Mouse (Mus musculus) heart, postnatal 4 days (tissue): ENCODE data around the gene Parp3. TPM values are rescaled to one million over a fixed set of nuclear protein-coding genes. Genes with fewer than 3 reads are reported as not detected.
A peak's percentile ranks its signal among the peaks of the same experiment; 100 is the strongest.

ENCODE experiments used
- DNase-seq: peaks from one replicate; pipeline ENCODE4 v3.0.0; 2021
- total RNA-seq, 2 experiments: library from RNA; stranded (reverse); gene quantifications; 2 replicates each; pipeline ENCODE4 v1.2.3; 2021

Gene Parp3
- total RNA-seq, 2 experiments from 2014 or later: 7.5 to 8.3 TPM

DNA sequence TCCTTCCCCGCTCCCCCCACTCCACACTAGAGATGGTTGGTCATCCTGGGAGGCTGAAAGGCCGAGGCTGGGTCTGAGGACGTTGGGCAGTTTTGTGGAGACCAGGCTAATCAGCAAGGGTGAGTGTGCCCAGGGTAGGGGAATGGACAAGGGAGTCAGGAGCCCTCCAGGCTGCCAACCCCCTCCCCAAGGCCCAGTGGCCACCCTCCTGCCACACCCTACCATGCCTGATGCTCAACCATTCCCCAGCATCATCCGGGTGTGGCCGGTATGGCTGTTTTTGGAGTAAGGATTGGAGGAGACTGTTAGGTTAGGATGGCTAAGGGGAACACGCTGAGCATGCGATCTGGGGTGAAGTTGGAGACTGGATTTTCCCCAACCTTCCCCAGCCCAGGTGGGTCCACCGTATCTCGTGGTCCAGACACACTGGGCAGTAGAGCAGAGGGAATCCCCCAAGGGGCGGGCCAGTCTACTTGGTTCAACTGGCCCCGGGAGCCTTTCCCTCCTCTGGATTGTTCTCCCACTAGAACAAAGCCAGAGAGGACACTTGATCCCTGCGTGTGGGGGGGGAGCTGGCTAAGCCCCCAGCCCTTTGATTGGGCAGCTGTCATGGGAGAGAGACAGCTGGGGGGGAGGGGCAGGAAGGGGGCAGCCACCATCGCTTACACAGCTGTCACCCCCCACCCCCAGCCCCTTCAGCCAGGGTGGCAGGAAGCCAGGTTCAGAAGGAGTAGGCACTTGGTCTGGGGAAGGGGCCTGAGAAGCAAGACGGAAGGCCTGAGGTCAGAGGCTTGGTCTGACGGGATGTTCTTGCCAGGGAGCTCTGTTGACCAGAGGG is 20.2 kb downstream of the Parp3 start:
- peak; percentile 40 for DNase-seq

DNA sequence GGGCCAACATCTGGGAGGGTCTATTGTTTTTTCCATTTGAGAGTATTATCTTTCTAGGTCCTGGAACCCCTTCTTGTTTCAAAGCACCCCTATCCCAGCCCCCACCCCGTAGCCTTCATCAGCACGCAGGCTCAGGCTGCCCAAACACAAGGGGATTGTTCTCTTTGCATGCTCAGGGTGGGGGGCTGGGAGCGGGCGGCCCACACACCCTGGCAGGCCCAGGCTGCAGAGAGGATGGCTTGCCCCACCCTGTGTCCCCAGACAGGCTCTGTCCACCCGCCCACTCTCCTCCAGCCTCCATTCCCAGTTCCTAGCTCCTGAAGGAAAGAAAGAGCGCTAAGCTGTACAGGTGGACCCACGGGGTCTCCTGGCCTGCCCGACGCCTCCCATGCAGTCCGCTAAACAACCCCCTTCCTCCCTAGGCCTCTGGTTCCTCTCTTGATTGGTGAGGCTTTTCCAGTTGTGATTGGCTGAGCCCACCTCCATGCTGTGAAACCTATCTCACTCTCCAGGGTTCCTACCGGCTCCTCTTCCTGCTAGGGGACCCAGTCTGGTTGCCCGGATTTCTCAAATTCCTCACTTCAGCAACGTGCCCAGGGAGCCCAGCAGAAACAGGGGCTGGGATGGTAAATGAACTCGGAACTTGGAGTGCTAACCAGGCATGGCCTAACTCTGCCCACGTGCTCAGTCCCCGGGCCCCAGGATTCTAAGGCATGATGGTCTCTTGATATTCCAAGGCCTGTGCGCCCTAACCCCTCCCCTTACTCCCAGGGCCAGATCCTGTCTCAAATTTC is 21.7 kb downstream of the Parp3 start:
- no peak for DNase-seq

GRCm38 (mm10) chr9:106454071-106454761 is 22.5 kb downstream of the Parp3 start:
- peak; percentile 39 for DNase-seq

DNA sequence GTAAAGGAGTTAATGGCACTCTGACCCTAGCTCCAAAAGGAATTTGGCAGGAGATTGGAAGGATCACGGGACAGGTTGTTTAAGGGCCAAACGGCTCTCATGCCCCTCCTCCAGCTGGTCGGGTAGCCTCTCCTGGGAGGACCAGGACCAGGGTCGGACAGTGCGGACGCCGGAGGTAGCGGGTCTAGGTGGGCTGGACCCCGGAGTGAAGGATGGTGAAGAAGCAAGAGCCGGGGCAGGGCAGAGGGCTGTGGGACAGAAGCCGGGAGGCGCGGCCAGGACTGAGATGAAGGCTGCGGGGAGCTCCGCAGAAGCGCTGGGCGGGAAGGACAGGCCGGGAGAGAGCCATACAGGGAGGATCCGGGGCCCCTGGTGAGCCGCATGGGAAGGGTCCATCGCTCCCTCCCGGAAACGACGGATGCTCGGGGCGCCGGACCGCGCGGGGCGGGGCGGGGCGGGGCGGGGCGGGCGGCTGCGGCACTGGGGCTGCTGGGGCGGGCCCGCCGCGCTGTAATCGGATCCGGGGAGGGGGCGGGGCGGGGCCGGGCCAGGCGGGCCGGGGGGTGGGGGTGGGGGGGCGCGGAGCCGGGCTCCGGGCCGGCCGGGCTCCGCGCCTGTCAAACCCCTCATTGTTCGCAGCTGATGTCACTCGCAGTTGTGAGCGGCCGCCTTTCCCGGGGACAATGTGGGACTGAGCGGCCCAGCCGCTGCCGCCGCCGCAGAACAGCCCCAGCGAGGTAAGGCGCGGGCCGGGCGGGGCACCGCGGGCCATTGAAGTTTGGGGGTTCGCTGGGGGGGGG is 23.3 kb downstream of the Parp3 start, which contains the start of gene Pcbp4:
Gene Pcbp4 (plus strand): TSS at position 21 of the 800 bp plus-strand sequence.
- peak; percentile 76 for DNase-seq

- DNase-seq: peak; percentile 67
Observed at GRCm38 (mm10) chr9:106452821-106453220, 23.9 kb downstream of the Parp3 start.

DNA sequence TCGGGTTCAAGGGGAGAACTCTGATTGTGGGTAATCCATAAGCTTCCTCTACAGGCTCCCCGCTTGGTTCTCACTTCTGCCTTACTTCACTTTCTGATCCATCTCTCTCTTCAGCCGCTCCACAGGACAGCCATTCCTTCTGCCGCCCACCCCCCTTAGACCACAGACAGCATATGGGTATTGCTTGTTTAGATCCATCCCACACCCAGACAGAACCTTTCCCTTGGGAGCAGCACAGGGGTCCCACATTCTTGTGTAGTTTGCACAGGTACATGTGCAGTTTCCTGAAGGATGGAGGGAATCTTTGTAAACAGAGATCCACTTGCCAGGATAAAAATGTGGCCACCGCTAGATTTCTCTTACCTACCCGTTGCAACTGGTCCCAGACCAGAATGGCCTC is 24.4 kb downstream of the Parp3 start:
- no peak for DNase-seq

GRCm38 (mm10) chr9:106451899-106452298 is 24.9 kb downstream of the Parp3 start:
- no peak for DNase-seq

DNA sequence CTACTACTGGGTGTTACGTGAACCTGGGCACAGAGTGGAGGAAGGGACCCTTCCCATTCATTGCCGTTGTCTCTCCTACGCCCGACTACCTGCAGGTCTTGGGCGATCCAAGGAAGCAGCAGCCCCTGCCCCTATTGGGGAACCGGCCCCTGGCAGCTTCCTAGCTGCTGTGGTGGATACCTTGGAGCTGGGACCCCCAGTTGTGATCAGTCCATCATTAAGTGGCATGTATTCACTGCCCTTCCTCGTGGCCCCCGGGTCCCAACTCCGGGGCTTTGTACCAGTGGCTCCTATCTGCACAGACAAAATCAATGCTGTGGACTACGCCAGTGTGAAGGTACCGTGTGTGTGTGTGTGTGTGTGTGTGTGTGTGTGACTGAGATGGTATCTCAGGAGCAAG is 25.5 kb downstream of the Parp3 start:
- no peak for DNase-seq

- DNase-seq: peak; percentile 69
Observed at GRCm38 (mm10) chr9:106450661-106451060, 26.1 kb downstream of the Parp3 start.

DNA sequence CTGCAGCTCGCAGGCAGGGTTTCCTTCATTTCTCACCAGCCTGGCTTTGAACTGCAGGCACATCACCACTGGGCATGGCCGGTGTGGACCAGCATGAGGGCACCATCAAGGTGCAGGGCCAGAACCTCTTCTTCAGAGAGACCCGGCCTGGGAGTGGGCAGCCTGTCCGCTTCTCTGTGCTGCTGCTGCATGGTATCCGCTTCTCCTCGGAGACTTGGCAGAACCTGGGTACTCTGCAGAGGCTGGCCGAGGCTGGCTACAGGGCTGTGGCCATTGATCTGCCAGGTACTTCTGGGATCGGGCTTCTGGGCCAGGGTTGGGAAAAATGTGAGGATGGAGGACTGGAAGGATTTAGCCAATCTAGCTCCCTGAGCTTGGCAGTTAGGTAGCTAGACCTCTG is 26.8 kb downstream of the Parp3 start:
- no peak for DNase-seq

- DNase-seq: peak; percentile 81
Observed at GRCm38 (mm10) chr9:106448498-106449031, 28.2 kb downstream of the Parp3 start.

GRCm38 (mm10) chr9:106447951-106448350 is 28.8 kb downstream of the Parp3 start:
- no peak for DNase-seq

- DNase-seq: peak; percentile 93
Observed at GRCm38 (mm10) chr9:106447348-106447747, 29.4 kb downstream of the Parp3 start, which contains the start of the genes Abhd14b and Abhd14a. Gene Abhd14b (plus strand): TSS chr9:106447459. Gene Abhd14a (minus strand): TSS chr9:106447678.

GRCm38 (mm10) chr9:106444836-106445235 is 31.9 kb downstream of the Parp3 start:
- no peak for DNase-seq

- no peak for DNase-seq
Observed at GRCm38 (mm10) chr9:106442680-106443079, 34.1 kb downstream of the Parp3 start.

DNA sequence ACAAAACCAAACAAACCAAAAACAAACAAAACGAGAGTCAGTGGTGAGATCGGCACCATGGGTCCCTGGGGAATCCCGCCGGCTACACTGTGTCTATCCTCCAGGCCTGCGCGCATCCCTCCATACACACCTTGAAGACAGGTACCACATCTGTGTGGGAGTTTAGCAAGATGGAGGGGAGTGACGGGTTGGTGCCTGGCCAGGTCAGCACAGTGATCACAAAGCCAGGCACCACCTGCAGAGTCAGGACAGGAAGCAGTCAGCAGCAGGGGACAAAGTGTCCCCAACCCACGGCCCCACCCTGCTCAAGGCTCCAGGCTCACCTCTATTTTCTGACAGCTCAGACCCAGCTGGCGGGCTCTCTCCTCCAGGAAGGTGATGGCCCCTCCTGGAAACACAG is 40.2 kb downstream of the Parp3 start:
- DNase-seq: no peak

DNA sequence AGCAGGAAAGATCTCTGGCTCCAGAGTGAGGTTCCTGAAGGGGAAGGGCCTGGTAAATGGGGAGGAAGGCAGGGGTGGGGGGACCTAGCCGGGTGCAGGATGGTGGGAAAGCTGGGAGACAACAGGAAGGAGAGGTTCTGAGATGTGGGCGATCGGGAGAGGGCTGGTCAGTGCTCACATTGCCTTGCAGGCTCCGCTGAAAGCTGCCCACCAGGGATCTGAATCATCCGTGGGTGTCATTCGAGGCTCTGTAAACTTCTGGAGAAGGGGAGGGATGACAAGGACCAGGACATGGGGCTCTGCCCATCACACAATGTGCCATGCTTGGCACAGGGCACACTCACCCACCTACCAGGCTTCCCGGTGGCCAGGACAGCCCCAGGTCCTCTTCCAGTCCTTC is 43.4 kb downstream of the Parp3 start:
- DNase-seq: no peak

DNA sequence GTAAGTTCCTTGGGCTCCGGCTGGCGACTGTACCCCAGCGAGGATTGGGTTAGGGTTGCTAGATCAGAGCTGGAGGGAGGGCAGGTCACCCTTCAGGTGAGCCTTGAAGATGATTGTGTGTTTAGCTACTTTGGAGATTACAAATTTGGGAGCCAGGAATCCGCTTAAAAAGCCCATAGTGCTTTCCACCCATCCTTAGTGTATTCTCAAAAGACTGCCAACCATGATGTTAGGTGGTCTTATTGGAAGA is 46.8 kb downstream of the Parp3 start:
- DNase-seq: no peak

DNA sequence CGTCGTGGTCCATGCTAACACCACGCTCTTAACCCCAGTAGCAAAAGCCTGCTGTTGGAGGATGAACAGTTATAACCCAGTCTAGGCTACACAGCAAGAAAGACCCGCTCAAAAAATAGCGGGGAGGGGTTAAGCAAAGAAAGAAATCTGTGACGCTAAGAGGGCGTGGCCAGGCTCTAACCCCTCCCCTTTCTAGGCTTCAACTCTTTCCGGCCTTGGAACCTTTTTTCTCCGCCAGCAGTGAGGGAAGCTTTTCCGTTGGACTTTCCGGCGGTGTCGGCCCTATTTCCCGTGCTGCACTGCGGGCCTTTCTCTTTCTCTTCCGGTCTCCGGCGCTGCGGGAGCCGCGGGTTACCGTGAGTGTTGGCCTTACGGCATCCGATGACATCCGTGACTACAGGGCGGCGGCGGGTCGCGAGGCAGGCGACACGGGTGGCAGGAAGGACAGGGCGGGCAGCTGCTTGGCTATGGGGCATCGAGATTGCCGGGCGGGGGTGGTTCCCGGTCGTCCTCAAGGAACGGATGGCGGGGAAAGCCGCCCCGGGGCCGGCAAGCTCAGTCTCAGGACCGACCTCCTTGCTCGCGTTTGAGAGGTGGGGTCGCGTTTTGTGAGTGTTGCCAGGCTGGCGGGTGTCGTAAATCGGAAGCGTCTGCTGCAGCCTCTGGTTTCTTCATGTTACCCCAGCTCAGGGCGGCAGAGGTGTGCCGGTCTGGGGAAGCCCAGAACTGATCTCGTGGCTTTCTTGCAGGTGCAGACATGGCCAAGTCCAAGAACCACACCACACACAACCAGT is 47.3 kb downstream of the Parp3 start, which contains the start of gene Rpl29:
Gene Rpl29 (plus strand): TSS at position 234 of the 794 bp plus-strand sequence.
- DNase-seq: peak; percentile 97

- no peak for DNase-seq
Observed at GRCm38 (mm10) chr9:106428719-106429220, 48.0 kb downstream of the Parp3 start.

GRCm38 (mm10) chr9:106421865-106422160 is 54.9 kb downstream of the Parp3 start:
- peak; percentile 92 for DNase-seq
